Mouse (Mus musculus): ENCODE measurements around the gene Herc4.

Gene Herc4

GRCm38 (mm10) chr10:63243493-63244054 is at the start of gene Herc4:
Gene Herc4, plus strand, starts transcription at chr10:63243810.
- peak; percentile 87 for DNase-seq (ENCODE audit: low spot score)

GRCm38 (mm10) chr10:63199008-63199407 is 44.6 kb upstream of the Herc4 start:
- DNase-seq (ENCODE audit: low spot score): no peak

GRCm38 (mm10) chr10:63201534-63201933 is 42.1 kb upstream of the Herc4 start:
- no peak for DNase-seq (ENCODE audit: low spot score)

GRCm38 (mm10) chr10:63203002-63203401 is 40.6 kb upstream of the Herc4 start:
- DNase-seq (ENCODE audit: low spot score): no peak

GRCm38 (mm10) chr10:63203728-63204127 is 39.9 kb upstream of the Herc4 start, which contains the start of gene Mypn:
Gene Mypn, minus strand, starts transcription at chr10:63203952.
- no peak for DNase-seq (ENCODE audit: low spot score)

- no peak for DNase-seq (ENCODE audit: low spot score)
Observed at GRCm38 (mm10) chr10:63208871-63209270, 34.7 kb upstream of the Herc4 start.

- DNase-seq (ENCODE audit: low spot score): no peak
Observed at GRCm38 (mm10) chr10:63221081-63221783, 22.4 kb upstream of the Herc4 start.

- DNase-seq (ENCODE audit: low spot score): no peak
Observed at GRCm38 (mm10) chr10:63224341-63224740, 19.3 kb upstream of the Herc4 start.

- DNase-seq (ENCODE audit: low spot score): no peak
Observed at GRCm38 (mm10) chr10:63230266-63230665, 13.3 kb upstream of the Herc4 start.

GRCm38 (mm10) chr10:63230854-63231253 is 12.8 kb upstream of the Herc4 start:
- no peak for DNase-seq (ENCODE audit: low spot score)

GRCm38 (mm10) chr10:63231630-63232029 is 12.0 kb upstream of the Herc4 start:
- no peak for DNase-seq (ENCODE audit: low spot score)

GRCm38 (mm10) chr10:63234133-63234532 is 9.5 kb upstream of the Herc4 start:
- DNase-seq (ENCODE audit: low spot score): no peak

- no peak for DNase-seq (ENCODE audit: low spot score)
Observed at GRCm38 (mm10) chr10:63235889-63236288, 7.7 kb upstream of the Herc4 start.

GRCm38 (mm10) chr10:63236663-63237062 is 6.9 kb upstream of the Herc4 start:
- DNase-seq (ENCODE audit: low spot score): no peak

- no peak for DNase-seq (ENCODE audit: low spot score)
Observed at GRCm38 (mm10) chr10:63237206-63237605, 6.4 kb upstream of the Herc4 start.

GRCm38 (mm10) chr10:63238090-63238489 is 5.5 kb upstream of the Herc4 start:
- DNase-seq (ENCODE audit: low spot score): no peak

GRCm38 (mm10) chr10:63239848-63240247 is 3.8 kb upstream of the Herc4 start:
- no peak for DNase-seq (ENCODE audit: low spot score)

GRCm38 (mm10) chr10:63240868-63241271 is 2.7 kb upstream of the Herc4 start:
- no peak for DNase-seq (ENCODE audit: low spot score)

- no peak for DNase-seq (ENCODE audit: low spot score)
Observed at GRCm38 (mm10) chr10:63242798-63243435, 693 bp upstream of the Herc4 start.

- DNase-seq (ENCODE audit: low spot score): peak; percentile 13
Observed at GRCm38 (mm10) chr10:63244055-63244671, 553 bp downstream of the Herc4 start.

GRCm38 (mm10) chr10:63244746-63245145 is 1.1 kb downstream of the Herc4 start:
- no peak for DNase-seq (ENCODE audit: low spot score)

- no peak for DNase-seq (ENCODE audit: low spot score)
Observed at GRCm38 (mm10) chr10:63245846-63246245, 2.2 kb downstream of the Herc4 start.

GRCm38 (mm10) chr10:63247457-63247856 is 3.8 kb downstream of the Herc4 start:
- DNase-seq (ENCODE audit: low spot score): no peak
